Mouse (Mus musculus): ENCODE measurements around the gene Babam1. TPM values are rescaled to one million over a fixed set of nuclear protein-coding genes. Genes with fewer than 3 reads are reported as not detected.

Gene Babam1
- polyA plus RNA-seq, 1 experiment = 118 TPM

DNA sequence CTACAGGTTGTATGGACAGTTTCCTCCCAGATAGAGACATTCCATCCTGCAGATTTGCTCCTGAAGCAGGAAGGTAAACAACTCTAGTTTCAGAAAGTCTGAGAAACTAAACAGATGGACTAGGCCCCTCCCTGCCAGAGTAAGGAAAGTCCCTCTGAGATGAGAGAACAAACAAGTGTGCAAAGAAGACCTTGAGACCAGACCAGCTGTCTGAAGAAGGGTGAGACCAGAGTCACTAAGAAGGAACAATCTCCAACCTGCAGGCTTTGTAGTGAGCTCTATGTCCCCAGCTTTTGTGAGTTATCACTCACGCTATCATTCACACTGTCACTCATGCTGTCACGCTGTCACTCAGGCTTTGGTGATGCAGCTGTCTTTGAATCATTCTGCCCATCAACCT lies 5.0 kb upstream of the Babam1 start:
- Histone ChIP-seq H3K79me2 (ENCODE audit: control insufficient read depth, insufficient read depth) (no peaks in the 10 kb centered on the region), H3K79me3 (ENCODE audit: low read depth) (no peaks in the 10 kb centered on the region)
- TF ChIP-seq CTCF (IDR thresholded peaks at IDR 0.05; ENCODE audit: control insufficient read depth, insufficient read depth, insufficient read length) (no peak), MAX (IDR thresholded peaks at IDR 0.05) (no peak), MYOD1 (IDR thresholded peaks at IDR 0.05; ENCODE audit: control insufficient read depth, insufficient read length, low read depth) (no peak), FOSL1 (IDR thresholded peaks at IDR 0.05; ENCODE audit: insufficient read depth, low read length, poor library complexity, severe bottlenecking) (no peak), CEBPB (IDR thresholded peaks at IDR 0.05; ENCODE audit: low read depth) (no peak), MYOG (IDR thresholded peaks at IDR 0.05; ENCODE audit: control insufficient read depth, extremely low read depth, insufficient read length) (no peak)

DNA sequence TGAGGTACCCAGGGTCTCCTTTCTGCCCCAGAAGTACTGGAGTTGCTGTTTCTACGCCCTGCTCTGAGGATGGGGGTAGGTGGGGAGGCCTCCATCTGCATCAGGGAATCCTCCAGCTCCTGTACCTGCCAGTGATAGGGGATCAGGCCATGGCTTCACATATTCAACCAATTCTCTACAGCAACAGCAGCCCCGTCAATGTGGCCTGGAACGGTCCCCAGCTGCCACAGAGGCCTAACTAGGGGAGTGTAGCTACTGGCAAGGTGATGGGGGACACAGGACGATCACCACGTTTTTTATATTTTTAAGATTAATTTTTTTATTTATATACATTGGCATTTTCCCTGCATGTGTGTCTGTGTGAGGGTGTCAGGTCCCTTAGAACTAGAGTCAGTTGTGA lies 4.3 kb upstream of the Babam1 start:
- Histone ChIP-seq H3K4me3 (ENCODE audit: insufficient read depth, poor library complexity, severe bottlenecking) (no peak overlapping the region), H3K79me2 (ENCODE audit: control insufficient read depth, insufficient read depth) (peaks cover 6% of the 10 kb centered on the region), H3K79me3 (ENCODE audit: low read depth) (peaks cover 2% of the 10 kb centered on the region), H3ac (ENCODE audit: control insufficient read depth, insufficient read length, low read depth) (no peak overlapping the region), H3K36me3 (ENCODE audit: control insufficient read depth, insufficient read depth) (no peaks in the 10 kb centered on the region), H3K27me3 (ENCODE audit: control insufficient read depth, insufficient read depth, insufficient read length) (no peaks in the 10 kb centered on the region)
- TF ChIP-seq CTCF (IDR thresholded peaks at IDR 0.05; ENCODE audit: control insufficient read depth, insufficient read depth, insufficient read length) = no peak
- TF ChIP-seq FOSL1 (IDR thresholded peaks at IDR 0.05; ENCODE audit: insufficient read depth, low read length, poor library complexity, severe bottlenecking) = no peak
- TF ChIP-seq USF1 (IDR thresholded peaks at IDR 0.05; ENCODE audit: low read depth) = no peak
- no peak for TF ChIP-seq MYOG (IDR thresholded peaks at IDR 0.05; ENCODE audit: control insufficient read depth, extremely low read depth, insufficient read length)

More for the DNA sequence above, 5.0 kb upstream of the Babam1 start:
- no peaks in the 10 kb centered on the region for H3K36me3 ChIP-seq (ENCODE audit: control insufficient read depth, insufficient read depth)
- H3K4me3 ChIP-seq (ENCODE audit: insufficient read depth, poor library complexity, severe bottlenecking) = no peak overlapping the region
- H3ac ChIP-seq (ENCODE audit: control insufficient read depth, insufficient read length, low read depth) = no peak overlapping the region
- no peaks in the 10 kb centered on the region for H3K27me3 ChIP-seq (ENCODE audit: control insufficient read depth, insufficient read depth, insufficient read length)

DNA sequence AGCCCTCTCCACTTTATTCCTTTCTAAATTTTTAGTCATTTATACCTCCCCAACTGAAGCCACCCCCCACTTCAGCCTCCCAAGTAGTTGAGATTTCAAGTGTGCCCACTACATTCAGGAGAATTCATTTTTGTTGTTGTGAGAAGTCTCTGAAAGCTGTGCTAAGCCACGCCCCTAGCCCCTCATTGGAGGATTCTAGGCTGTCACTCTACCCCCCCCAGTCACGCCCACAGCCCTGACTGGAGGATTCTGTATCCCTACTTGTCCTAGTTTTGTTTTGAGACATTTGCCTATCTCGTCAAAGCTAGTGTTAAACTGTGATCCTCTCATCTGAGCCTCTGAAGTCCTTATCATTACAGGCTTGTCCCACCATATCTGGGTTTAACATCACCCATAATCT lies 3.8 kb upstream of the Babam1 start:
- H3K4me3 ChIP-seq (ENCODE audit: insufficient read depth, poor library complexity, severe bottlenecking) = no peak overlapping the region

DNA sequence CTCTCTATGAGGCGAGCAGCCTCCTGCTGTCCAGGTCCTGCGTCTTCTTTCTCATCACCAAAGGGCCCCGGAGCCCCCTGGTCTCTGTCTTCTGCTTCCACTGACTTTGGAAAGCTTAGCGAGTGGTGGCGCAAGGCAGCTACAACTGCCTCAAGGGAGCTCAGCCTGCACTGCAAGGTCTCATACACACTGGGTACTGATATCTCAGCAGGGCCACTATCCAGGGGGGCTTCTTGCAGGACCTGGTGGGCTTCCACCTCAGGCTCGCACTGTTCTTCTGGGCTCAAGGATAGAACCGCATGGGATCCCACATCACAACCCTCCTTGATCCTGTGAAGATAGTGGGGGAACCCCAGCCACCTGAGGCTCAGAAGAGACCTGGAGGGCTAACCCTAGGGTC lies 2.2 kb upstream of the Babam1 start:
- H3ac ChIP-seq (ENCODE audit: control insufficient read depth, insufficient read length, low read depth) = no peak overlapping the region
- no peak overlapping the region for H3K4me3 ChIP-seq (ENCODE audit: insufficient read depth, poor library complexity, severe bottlenecking)
- peaks cover 17% of the 10 kb centered on the region for H3K79me2 ChIP-seq (ENCODE audit: control insufficient read depth, insufficient read depth)
- TF ChIP-seq MYOD1 (IDR thresholded peaks at IDR 0.05; ENCODE audit: control insufficient read depth, insufficient read length, low read depth) (no peak), MAX (IDR thresholded peaks at IDR 0.05) (no peak), FOSL1 (IDR thresholded peaks at IDR 0.05; ENCODE audit: insufficient read depth, low read length, poor library complexity, severe bottlenecking) (no peak), USF1 (IDR thresholded peaks at IDR 0.05; ENCODE audit: low read depth) (no peak), MYOG (IDR thresholded peaks at IDR 0.05; ENCODE audit: control insufficient read depth, extremely low read depth, insufficient read length) (no peak), CEBPB (IDR thresholded peaks at IDR 0.05; ENCODE audit: low read depth) (no peak), CTCF (IDR thresholded peaks at IDR 0.05; ENCODE audit: control insufficient read depth, insufficient read depth, insufficient read length) (no peak)
- H3K27me3 ChIP-seq (ENCODE audit: control insufficient read depth, insufficient read depth, insufficient read length) = no peaks in the 10 kb centered on the region
- peaks cover 5% of the 10 kb centered on the region for H3K79me3 ChIP-seq (ENCODE audit: low read depth)
- H3K36me3 ChIP-seq (ENCODE audit: control insufficient read depth, insufficient read depth) = peaks cover 11% of the 10 kb centered on the region

More for the DNA sequence above, 3.8 kb upstream of the Babam1 start:
- Histone ChIP-seq H3K79me2 (ENCODE audit: control insufficient read depth, insufficient read depth) (peaks cover 11% of the 10 kb centered on the region), H3K36me3 (ENCODE audit: control insufficient read depth, insufficient read depth) (no peaks in the 10 kb centered on the region), H3K79me3 (ENCODE audit: low read depth) (peaks cover 5% of the 10 kb centered on the region), H3ac (ENCODE audit: control insufficient read depth, insufficient read length, low read depth) (no peak overlapping the region), H3K27me3 (ENCODE audit: control insufficient read depth, insufficient read depth, insufficient read length) (no peaks in the 10 kb centered on the region)
- TF ChIP-seq FOSL1 (IDR thresholded peaks at IDR 0.05; ENCODE audit: insufficient read depth, low read length, poor library complexity, severe bottlenecking) (no peak), MAX (IDR thresholded peaks at IDR 0.05) (no peak), MYOG (IDR thresholded peaks at IDR 0.05; ENCODE audit: control insufficient read depth, extremely low read depth, insufficient read length) (no peak), USF1 (IDR thresholded peaks at IDR 0.05; ENCODE audit: low read depth) (no peak), MYOD1 (IDR thresholded peaks at IDR 0.05; ENCODE audit: control insufficient read depth, insufficient read length, low read depth) (no peak), CTCF (IDR thresholded peaks at IDR 0.05; ENCODE audit: control insufficient read depth, insufficient read depth, insufficient read length) (no peak), CEBPB (IDR thresholded peaks at IDR 0.05; ENCODE audit: low read depth) (no peak)

DNA sequence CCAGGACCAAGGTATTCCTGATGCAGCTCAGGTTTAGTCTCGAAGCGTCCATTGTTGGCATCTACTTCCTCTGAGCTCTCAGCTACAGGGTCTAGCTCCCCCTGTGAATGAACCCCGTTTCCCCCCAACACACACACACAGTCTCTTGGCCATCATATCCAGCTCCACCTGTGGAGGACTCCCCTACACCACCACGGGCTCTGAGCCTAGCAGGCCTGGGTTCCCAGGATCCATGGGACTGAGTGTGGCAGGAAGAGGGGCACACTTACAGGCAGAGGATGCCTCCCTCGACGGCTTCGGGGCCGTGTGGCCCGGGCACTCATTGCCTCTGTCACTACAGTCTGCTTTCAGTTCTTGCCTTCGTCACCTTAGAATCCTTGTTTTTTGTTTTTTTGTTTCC lies 1.6 kb upstream of the Babam1 start:
- Histone ChIP-seq H3K4me3 (ENCODE audit: insufficient read depth, poor library complexity, severe bottlenecking) (no peak overlapping the region), H3K36me3 (ENCODE audit: control insufficient read depth, insufficient read depth) (peaks cover 13% of the 10 kb centered on the region)
- TF ChIP-seq MAX (IDR thresholded peaks at IDR 0.05) (no peak), USF1 (IDR thresholded peaks at IDR 0.05; ENCODE audit: low read depth) (no peak), MYOG (IDR thresholded peaks at IDR 0.05; ENCODE audit: control insufficient read depth, extremely low read depth, insufficient read length) (no peak)

DNA sequence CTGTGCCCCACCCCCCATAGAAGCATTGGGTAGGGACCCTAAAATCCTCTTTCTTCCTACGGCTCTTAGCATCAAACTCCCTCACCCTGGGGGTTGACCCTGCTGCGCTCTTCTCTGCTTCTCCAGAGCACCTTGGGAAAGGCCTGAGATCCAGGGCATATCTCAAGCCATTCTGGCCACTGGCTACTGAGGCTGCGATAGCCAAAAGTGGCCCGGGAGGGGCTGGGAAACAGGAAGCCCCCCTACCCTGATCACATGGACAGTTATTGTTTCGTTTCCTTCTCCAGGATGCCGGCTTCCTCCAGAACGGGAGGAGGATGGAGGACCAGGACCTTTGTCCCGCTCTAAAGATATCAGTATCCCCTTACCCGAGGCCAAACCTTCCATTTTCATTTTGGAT lies 1.0 kb upstream of the Babam1 start, which contains the start of gene Ushbp1:
Gene Ushbp1, minus strand, starts transcription at position 174 of the 400 bp plus-strand sequence.
- H3K79me2 ChIP-seq (ENCODE audit: control insufficient read depth, insufficient read depth) = peaks cover 17% of the 10 kb centered on the region
- no peak for TF ChIP-seq MYOD1 (IDR thresholded peaks at IDR 0.05; ENCODE audit: control insufficient read depth, insufficient read length, low read depth)
- no peak for TF ChIP-seq MYOG (IDR thresholded peaks at IDR 0.05; ENCODE audit: control insufficient read depth, extremely low read depth, insufficient read length)
- TF ChIP-seq CTCF (IDR thresholded peaks at IDR 0.05; ENCODE audit: control insufficient read depth, insufficient read depth, insufficient read length) = no peak
- no peak for TF ChIP-seq USF1 (IDR thresholded peaks at IDR 0.05; ENCODE audit: low read depth)
- no peak for TF ChIP-seq FOSL1 (IDR thresholded peaks at IDR 0.05; ENCODE audit: insufficient read depth, low read length, poor library complexity, severe bottlenecking)
- TF ChIP-seq CEBPB (IDR thresholded peaks at IDR 0.05; ENCODE audit: low read depth) = no peak
- no peak for TF ChIP-seq MAX (IDR thresholded peaks at IDR 0.05)
- H3K79me3 ChIP-seq (ENCODE audit: low read depth) = peaks cover 5% of the 10 kb centered on the region
- H3K36me3 ChIP-seq (ENCODE audit: control insufficient read depth, insufficient read depth) = peaks cover 13% of the 10 kb centered on the region
- H3K27me3 ChIP-seq (ENCODE audit: control insufficient read depth, insufficient read depth, insufficient read length) = no peaks in the 10 kb centered on the region
- H3K4me3 ChIP-seq (ENCODE audit: insufficient read depth, poor library complexity, severe bottlenecking) = peak within 1 kb of the TSS; percentile 2
- no peak within 1 kb of the TSS for H3ac ChIP-seq (ENCODE audit: control insufficient read depth, insufficient read length, low read depth)

More for the DNA sequence above, 1.6 kb upstream of the Babam1 start:
- no peak overlapping the region for H3ac ChIP-seq (ENCODE audit: control insufficient read depth, insufficient read length, low read depth)
- peaks cover 17% of the 10 kb centered on the region for H3K79me2 ChIP-seq (ENCODE audit: control insufficient read depth, insufficient read depth)
- H3K27me3 ChIP-seq (ENCODE audit: control insufficient read depth, insufficient read depth, insufficient read length) = no peaks in the 10 kb centered on the region
- H3K79me3 ChIP-seq (ENCODE audit: low read depth) = peaks cover 5% of the 10 kb centered on the region
